Mouse (Mus musculus) kidney, adult 2 months (tissue): ENCODE measurements around the gene Pnrc2.

Source experiments
- CTCF ChIP-seq: fragments of 200-500 bp; conservative IDR thresholded peaks from 2 replicates; pipeline ENCODE4 v1.5.1; 2011; ENCODE audit warnings: low read depth, mild to moderate bottlenecking, control low read depth, low read length, moderate library complexity, mixed read lengths; ENCODE audit not compliant: insufficient read depth, insufficient read length
- POLR2A ChIP-seq: fragments of 200-500 bp; IDR thresholded peaks from one replicate; pipeline ENCODE4 v1.6.1; 2011; ENCODE audit warnings: low read depth, low read length, control low read depth

GRCm38 (mm10) chr4:135872015-135872414 is 1.6 kb downstream of the Pnrc2 start:
- TF ChIP-seq POLR2A (no peak), CTCF (no peak)
